Mouse (Mus musculus) lung, postnatal 0 days (tissue): ENCODE results near the gene Tmem9.

Experiments used
- CTCF ChIP-seq: IDR thresholded peaks from 2 replicates; pipeline ENCODE4 v1.5.1; 2016; ENCODE audit warnings: antibody characterized with exemption, mild to moderate bottlenecking
- EP300 ChIP-seq: IDR thresholded peaks from 2 replicates; pipeline ENCODE4 v1.6.1; 2016; ENCODE audit warnings: antibody characterized with exemption, mild to moderate bottlenecking, control low read depth

GRCm38 (mm10) chr1:136040874-136041273 is 32.9 kb downstream of the Tmem9 start:
- TF ChIP-seq CTCF (no peak), EP300 (no peak)
